ENCODE assay signal across 32 mouse cellular contexts in the genomic region with DNA sequence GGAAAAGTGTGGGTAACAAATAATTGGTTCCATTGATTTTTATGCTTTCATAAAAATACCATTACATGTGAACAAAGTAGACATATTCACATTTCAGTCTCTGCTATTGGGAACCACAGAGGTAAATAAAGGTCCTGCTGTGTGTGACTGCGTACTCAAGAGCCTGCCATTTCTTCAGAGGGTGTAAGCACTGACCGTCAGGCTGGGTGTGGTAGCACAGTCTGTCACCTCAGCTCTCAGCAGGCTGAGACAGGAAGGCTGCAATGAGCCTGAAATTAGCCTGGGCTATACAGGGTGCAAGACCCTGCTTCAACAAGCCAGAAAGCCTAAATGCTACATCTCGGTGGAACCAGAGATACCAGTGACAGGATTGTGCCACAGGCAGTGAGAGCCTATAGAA.
"Had no signal": no experiment of that assay in that cellular context is flagged by ENCODE, and none has a peak within 500 bp of the region (broad histone marks: within the 10 kb centered on the region; RNA-seq: fewer than 3 reads in every experiment).

No protein-coding gene starts in this region.

- H3K4me3 ChIP-seq: left cerebral cortex, adult 2 months; limb, embryonic 10.5 days; limb, embryonic 12.5 days; limb, embryonic 13.5 days; limb, embryonic 15.5 days; liver, embryonic 12.5 days; liver, embryonic 13.5 days; liver, embryonic 15.5 days; lung, embryonic 15.5 days; megakaryocyte, embryonic 14.5 days; midbrain, embryonic 10.5 days; midbrain, embryonic 12.5 days; midbrain, embryonic 13.5 days; midbrain, embryonic 15.5 days; myocyte had no signal

- H3K4me1 ChIP-seq: limb, embryonic 10.5 days; limb, embryonic 15.5 days; liver, embryonic 12.5 days; liver, embryonic 13.5 days; liver, embryonic 15.5 days; lung, embryonic 15.5 days; midbrain, embryonic 10.5 days; midbrain, embryonic 12.5 days; midbrain, embryonic 13.5 days; midbrain, embryonic 15.5 days had no signal

- H3K9me3 ChIP-seq: limb, embryonic 10.5 days; limb, embryonic 12.5 days; limb, embryonic 13.5 days; limb, embryonic 15.5 days; liver, embryonic 12.5 days; liver, embryonic 13.5 days; liver, embryonic 15.5 days; lung, embryonic 15.5 days; megakaryocyte, embryonic 14.5 days; midbrain, embryonic 10.5 days; midbrain, embryonic 12.5 days; midbrain, embryonic 13.5 days; midbrain, embryonic 15.5 days had no signal

- DNase-seq: left cerebral cortex, postnatal 4 days; liver; liver, embryonic 13.5 days; liver, postnatal 0 days; lung, adult 18-20 months; lung, adult 2 months; lung, embryonic 14.5 days; lung, postnatal 10 days; lung, postnatal 14 days; lung, postnatal 36 days; lung, postnatal 4 days; midbrain, embryonic 14.5 days had no signal

- H3K27ac ChIP-seq: left cerebral cortex, adult 2 months; limb, embryonic 10.5 days; limb, embryonic 12.5 days; limb, embryonic 13.5 days; limb, embryonic 15.5 days; liver, embryonic 12.5 days; liver, embryonic 13.5 days; liver, embryonic 14.5 days; liver, embryonic 15.5 days; lung, embryonic 15.5 days; macrophage; midbrain, embryonic 10.5 days; midbrain, embryonic 12.5 days; midbrain, embryonic 13.5 days; midbrain, embryonic 15.5 days had no signal

- ATAC-seq: liver, embryonic 12.5 days; liver, postnatal 0 days; lung, postnatal 0 days; midbrain, embryonic 13.5 days; midbrain, embryonic 16.5 days had no signal

- H3K9ac ChIP-seq: limb, embryonic 12.5 days; limb, embryonic 13.5 days; limb, embryonic 15.5 days; liver, embryonic 12.5 days; liver, embryonic 13.5 days; liver, embryonic 14.5 days; liver, embryonic 15.5 days; liver, postnatal 0 days; lung, embryonic 14.5 days; lung, embryonic 15.5 days; midbrain, embryonic 12.5 days; midbrain, embryonic 13.5 days; midbrain, embryonic 15.5 days had no signal

- H3K4me2 ChIP-seq: limb, embryonic 12.5 days; limb, embryonic 13.5 days; limb, embryonic 15.5 days; liver, embryonic 11.5 days; liver, embryonic 12.5 days; liver, embryonic 13.5 days; liver, embryonic 15.5 days; lung, embryonic 14.5 days; lung, embryonic 15.5 days; midbrain, embryonic 11.5 days; midbrain, embryonic 12.5 days; midbrain, embryonic 13.5 days; midbrain, embryonic 15.5 days had no signal

- H3K27me3 ChIP-seq: limb, embryonic 12.5 days; limb, embryonic 13.5 days; limb, embryonic 15.5 days; liver, embryonic 12.5 days; liver, embryonic 13.5 days; liver, embryonic 15.5 days; lung, embryonic 15.5 days; megakaryocyte, embryonic 14.5 days; midbrain, embryonic 12.5 days; midbrain, embryonic 13.5 days; midbrain, embryonic 15.5 days had no signal

- H3K36me3 ChIP-seq: limb, embryonic 10.5 days; limb, embryonic 12.5 days; limb, embryonic 13.5 days; limb, embryonic 15.5 days; liver, embryonic 12.5 days; liver, embryonic 13.5 days; liver, embryonic 15.5 days; lung, embryonic 15.5 days; midbrain, embryonic 10.5 days; midbrain, embryonic 12.5 days; midbrain, embryonic 13.5 days; midbrain, embryonic 15.5 days had no signal
